Mouse (Mus musculus): ENCODE measurements around the gene Clybl. TPM values are rescaled to one million over a fixed set of nuclear protein-coding genes. Genes with fewer than 3 reads are reported as not detected.

Gene Clybl
- polyA plus RNA-seq, 1 experiment from 2014 or later, result 8.1 TPM

- Histone ChIP-seq H3K36me3 (ENCODE audit: inconsistent target) (no peaks in the 10 kb centered on the region), H3K79me2 (ENCODE audit: inconsistent target) (no peaks in the 10 kb centered on the region), H3K27ac (no peak overlapping the region), H3K4me3 (ENCODE audit: inconsistent target) (no peak overlapping the region)
- WGBS (ENCODE audit: missing documents), result 95% methylated on average over 9 of the region's 9 CpGs
Observed at GRCm38 (mm10) chr14:122361807-122362206, 180.3 kb downstream of the Clybl start.

- Histone ChIP-seq H3K79me2 (ENCODE audit: inconsistent target) (no peaks in the 10 kb centered on the region), H3K27ac (no peak overlapping the region), H3K4me3 (ENCODE audit: inconsistent target) (no peak overlapping the region), H3K36me3 (ENCODE audit: inconsistent target) (no peaks in the 10 kb centered on the region)
- WGBS (ENCODE audit: missing documents), result 81% methylated on average over 6 of the region's 6 CpGs
Observed at GRCm38 (mm10) chr14:122363156-122363555, 181.7 kb downstream of the Clybl start.

GRCm38 (mm10) chr14:122364026-122364425, 182.5 kb downstream of the Clybl start:
- H3K79me2 ChIP-seq (ENCODE audit: inconsistent target), result no peaks in the 10 kb centered on the region
- no peak overlapping the region for H3K27ac ChIP-seq
- no peaks in the 10 kb centered on the region for H3K36me3 ChIP-seq (ENCODE audit: inconsistent target)
- no peak overlapping the region for H3K4me3 ChIP-seq (ENCODE audit: inconsistent target)
- WGBS (ENCODE audit: missing documents), result 97% methylated on average over 3 of the region's 3 CpGs

DNA sequence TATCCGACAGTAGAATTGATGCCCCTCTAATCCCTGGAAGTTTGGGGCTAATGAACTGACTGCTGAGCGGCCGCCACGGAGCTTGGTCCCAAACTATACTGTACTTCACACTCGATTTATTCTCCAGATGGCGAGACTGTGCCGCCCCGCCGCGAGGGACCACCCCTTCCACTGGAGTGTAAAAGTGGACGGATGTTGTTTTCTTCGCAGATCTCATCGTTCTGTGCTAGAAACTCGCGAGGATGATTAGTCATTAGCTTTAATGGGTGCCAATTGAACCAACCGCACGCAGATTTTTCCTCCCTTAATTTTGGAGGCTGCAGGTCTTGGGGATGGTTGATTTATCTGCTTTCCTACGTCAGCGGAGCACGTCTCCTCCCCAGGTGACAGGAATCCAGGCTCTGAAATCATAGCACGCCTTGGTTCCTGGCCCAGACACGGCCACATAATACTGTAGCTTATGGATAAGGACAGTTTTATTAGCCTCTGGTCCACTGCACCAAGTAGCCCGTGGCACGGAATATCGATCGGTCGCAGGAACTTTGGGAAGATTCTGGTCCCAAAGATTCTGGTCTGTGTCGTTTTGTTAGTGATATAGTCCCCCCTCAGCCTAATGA, 185.9 kb downstream of the Clybl start:
- 91% methylated on average over 28 of the region's 28 CpGs for WGBS (ENCODE audit: missing documents)
- H3K36me3 ChIP-seq (ENCODE audit: inconsistent target), result no peaks in the 10 kb centered on the region

GRCm38 (mm10) chr14:122367882-122368418, 186.4 kb downstream of the Clybl start:
- H3K27ac ChIP-seq, result no peak overlapping the region
- no peaks in the 10 kb centered on the region for H3K79me2 ChIP-seq (ENCODE audit: inconsistent target)
- 91% methylated on average over 3 of the region's 3 CpGs for WGBS (ENCODE audit: missing documents)
- H3K4me3 ChIP-seq (ENCODE audit: inconsistent target), result no peak overlapping the region
- no peaks in the 10 kb centered on the region for H3K36me3 ChIP-seq (ENCODE audit: inconsistent target)

More for the DNA sequence above, 185.9 kb downstream of the Clybl start:
- Histone ChIP-seq H3K27ac (no peak overlapping the region), H3K4me3 (ENCODE audit: inconsistent target) (no peak overlapping the region), H3K79me2 (ENCODE audit: inconsistent target) (no peaks in the 10 kb centered on the region)

DNA sequence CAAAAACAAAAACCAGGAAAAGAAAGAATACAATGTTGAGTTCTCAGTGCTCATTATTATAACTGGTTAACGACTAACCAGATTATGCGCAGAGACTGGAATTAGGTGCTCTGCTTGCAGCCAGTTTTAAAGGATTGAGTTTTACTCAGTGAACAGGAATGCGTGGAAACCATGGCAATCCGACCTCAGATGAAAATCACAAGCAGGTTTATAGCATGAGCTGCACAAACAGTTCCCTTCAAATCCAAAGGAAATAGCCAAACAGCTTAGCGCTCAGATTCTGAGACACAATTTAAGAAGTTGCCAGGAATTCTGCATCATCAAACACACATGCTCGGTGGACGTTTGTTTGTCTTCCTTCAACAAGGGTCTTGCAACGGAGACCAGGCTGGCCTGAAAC, 187.0 kb downstream of the Clybl start:
- no peak overlapping the region for H3K4me3 ChIP-seq (ENCODE audit: inconsistent target)
- H3K27ac ChIP-seq, result no peak overlapping the region
- H3K36me3 ChIP-seq (ENCODE audit: inconsistent target), result no peaks in the 10 kb centered on the region
- WGBS (ENCODE audit: missing documents), result 92% methylated on average over 8 of the region's 8 CpGs
- H3K79me2 ChIP-seq (ENCODE audit: inconsistent target), result no peaks in the 10 kb centered on the region

GRCm38 (mm10) chr14:122371979-122372378, 190.5 kb downstream of the Clybl start:
- WGBS (ENCODE audit: missing documents), result 45% methylated on average over 5 of the region's 5 CpGs
- no peak overlapping the region for H3K27ac ChIP-seq
- H3K36me3 ChIP-seq (ENCODE audit: inconsistent target), result no peaks in the 10 kb centered on the region
- H3K4me3 ChIP-seq (ENCODE audit: inconsistent target), result no peak overlapping the region
- H3K79me2 ChIP-seq (ENCODE audit: inconsistent target), result no peaks in the 10 kb centered on the region

- 90% methylated on average over 19 of the region's 19 CpGs for WGBS (ENCODE audit: missing documents)
- Histone ChIP-seq H3K27ac (no peak overlapping the region), H3K4me3 (ENCODE audit: inconsistent target) (no peak overlapping the region)
Observed at GRCm38 (mm10) chr14:122373458-122373857, 192.0 kb downstream of the Clybl start.

GRCm38 (mm10) chr14:122374285-122374997, 192.9 kb downstream of the Clybl start:
- Histone ChIP-seq H3K4me3 (ENCODE audit: inconsistent target) (no peak overlapping the region), H3K27ac (no peak overlapping the region), H3K79me2 (ENCODE audit: inconsistent target) (no peaks in the 10 kb centered on the region), H3K36me3 (ENCODE audit: inconsistent target) (no peaks in the 10 kb centered on the region)
- WGBS (ENCODE audit: missing documents), result 89% methylated on average over 7 of the region's 9 CpGs

More at GRCm38 (mm10) chr14:122373458-122373857, 192.0 kb downstream of the Clybl start:
- H3K79me2 ChIP-seq (ENCODE audit: inconsistent target), result no peaks in the 10 kb centered on the region
- H3K36me3 ChIP-seq (ENCODE audit: inconsistent target), result no peaks in the 10 kb centered on the region

GRCm38 (mm10) chr14:122375070-122375811, 193.7 kb downstream of the Clybl start:
- Histone ChIP-seq H3K27ac (no peak overlapping the region), H3K4me3 (ENCODE audit: inconsistent target) (no peak overlapping the region), H3K36me3 (ENCODE audit: inconsistent target) (no peaks in the 10 kb centered on the region), H3K79me2 (ENCODE audit: inconsistent target) (no peaks in the 10 kb centered on the region)
- 89% methylated on average over 12 of the region's 12 CpGs for WGBS (ENCODE audit: missing documents)

- H3K36me3 ChIP-seq (ENCODE audit: inconsistent target), result no peaks in the 10 kb centered on the region
- WGBS (ENCODE audit: missing documents), result 33% methylated on average over 9 of the region's 9 CpGs
- H3K4me3 ChIP-seq (ENCODE audit: inconsistent target), result no peak overlapping the region
- no peak overlapping the region for H3K27ac ChIP-seq
- no peaks in the 10 kb centered on the region for H3K79me2 ChIP-seq (ENCODE audit: inconsistent target)
Observed at GRCm38 (mm10) chr14:122376482-122377143, 195.1 kb downstream of the Clybl start.

DNA sequence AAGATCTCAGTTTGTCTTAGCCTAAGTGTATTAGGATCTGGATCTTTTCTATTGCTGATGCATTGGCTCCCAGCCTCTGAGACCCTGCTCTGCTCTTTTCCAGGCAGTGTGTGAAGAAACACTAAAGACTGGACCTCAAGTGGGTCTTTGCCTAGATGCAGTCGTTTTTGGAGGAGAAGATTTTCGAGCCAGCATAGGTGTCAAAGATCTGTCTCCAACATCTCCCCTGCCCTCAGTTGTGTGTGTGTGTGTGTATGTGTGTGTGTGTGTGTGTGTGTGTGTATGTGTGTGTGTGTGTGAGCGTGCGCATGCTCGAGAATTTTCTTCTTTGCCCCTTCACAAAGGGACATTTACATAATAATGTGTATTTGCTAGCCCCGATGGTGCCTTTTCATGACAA, 196.2 kb downstream of the Clybl start:
- 88% methylated on average over 6 of the region's 6 CpGs for WGBS (ENCODE audit: missing documents)
- H3K79me2 ChIP-seq (ENCODE audit: inconsistent target), result no peaks in the 10 kb centered on the region
- no peak overlapping the region for H3K4me3 ChIP-seq (ENCODE audit: inconsistent target)
- no peaks in the 10 kb centered on the region for H3K36me3 ChIP-seq (ENCODE audit: inconsistent target)
- H3K27ac ChIP-seq, result no peak overlapping the region

DNA sequence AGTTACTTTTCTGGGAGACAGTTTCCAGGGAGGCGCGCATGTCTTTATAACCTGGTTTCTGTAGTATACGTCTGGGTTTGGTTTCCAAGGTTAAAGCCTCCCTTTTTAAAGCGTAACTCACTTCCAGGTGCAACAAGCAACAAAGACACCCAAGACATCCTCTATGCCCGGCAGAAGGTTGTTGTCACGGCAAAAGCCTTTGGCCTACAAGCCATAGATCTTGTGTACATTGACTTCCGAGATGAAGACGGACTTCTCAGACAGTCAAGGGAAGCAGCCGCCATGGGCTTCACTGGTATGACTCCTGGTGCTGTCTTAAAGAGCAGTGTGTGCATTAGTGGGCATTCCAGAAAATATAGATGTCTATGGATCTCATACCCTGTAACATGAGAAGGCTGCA, 197.6 kb downstream of the Clybl start:
- H3K27ac ChIP-seq, result no peak overlapping the region
- WGBS (ENCODE audit: missing documents), result 91% methylated on average over 9 of the region's 9 CpGs
- H3K4me3 ChIP-seq (ENCODE audit: inconsistent target), result no peak overlapping the region
- H3K36me3 ChIP-seq (ENCODE audit: inconsistent target), result no peaks in the 10 kb centered on the region
- no peaks in the 10 kb centered on the region for H3K79me2 ChIP-seq (ENCODE audit: inconsistent target)

DNA sequence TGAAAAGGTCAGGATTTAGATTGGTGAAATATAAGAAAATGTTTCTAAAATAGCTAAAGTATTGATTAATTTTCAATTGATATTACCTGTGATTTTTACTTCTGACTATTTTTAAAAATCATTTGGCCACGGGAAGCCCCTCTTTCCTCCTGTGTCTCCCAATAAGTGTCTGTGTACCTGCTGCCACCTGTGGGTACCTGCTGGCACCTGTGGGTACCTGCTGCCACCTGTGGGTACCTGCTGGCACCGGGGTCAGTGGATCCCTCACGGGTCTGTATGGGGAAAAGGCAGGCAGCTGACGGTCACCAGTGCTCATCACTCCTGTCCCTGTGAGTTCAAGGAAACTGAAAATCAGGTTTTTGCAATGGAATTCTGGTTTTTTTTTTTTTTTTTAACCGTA, 198.5 kb downstream of the Clybl start:
- Histone ChIP-seq H3K27ac (no peak overlapping the region), H3K4me3 (ENCODE audit: inconsistent target) (no peak overlapping the region), H3K36me3 (ENCODE audit: inconsistent target) (no peaks in the 10 kb centered on the region), H3K79me2 (ENCODE audit: inconsistent target) (no peaks in the 10 kb centered on the region)
- 93% methylated on average over 5 of the region's 5 CpGs for WGBS (ENCODE audit: missing documents)

Measured in macrophage (primary cell).